Mouse (Mus musculus) spleen, adult 2 months (tissue): Measurements from ENCODE around the gene Med25. TPM values are rescaled to one million over a fixed set of nuclear protein-coding genes. Genes with fewer than 3 reads are reported as not detected.

Experiments used
- DNase-seq, 2 experiments: peaks; one replicate each; pipeline versions ENCODE4 v3.0.0 to v3.0.0-alpha.2; 2012 to 2021; ENCODE audit warnings: low spot score in 2 of 2, low read depth in 1 of 2
- H3K27ac ChIP-seq: fragments of 200-500 bp; 2 replicates; pipeline ENCODE4 v1.5.1; 2012; ENCODE audit warnings: low read length, inconsistent platforms; ENCODE audit not compliant: insufficient read depth
- H3K27me3 ChIP-seq: fragments of 200-500 bp; 2 replicates; pipeline ENCODE4 v1.6.1; 2012; ENCODE audit warnings: mild to moderate bottlenecking, moderate library complexity, low read length, inconsistent platforms; ENCODE audit not compliant: control insufficient read depth, insufficient read depth
- H3K36me3 ChIP-seq: fragments of 200-500 bp; 2 replicates; pipeline ENCODE4 v1.6.1; 2012; ENCODE audit warnings: mild to moderate bottlenecking, low read length, inconsistent platforms; ENCODE audit not compliant: control insufficient read depth, insufficient read depth
- H3K4me1 ChIP-seq: fragments of 200-500 bp; 2 replicates; pipeline ENCODE4 v1.6.1; 2011; ENCODE audit warnings: inconsistent platforms; ENCODE audit not compliant: control insufficient read depth, insufficient read depth, insufficient read length
- H3K4me3 ChIP-seq: fragments of 200-500 bp; 2 replicates; pipeline ENCODE4 v1.5.1; 2011; ENCODE audit warnings: mild to moderate bottlenecking, inconsistent platforms; ENCODE audit not compliant: insufficient read depth, insufficient read length; ENCODE audit errors: extremely low read depth
- CTCF ChIP-seq: fragments of 200-500 bp; IDR thresholded peaks from 2 replicates; pipeline ENCODE4 v1.5.1; 2011; ENCODE audit warnings: mild to moderate bottlenecking, inconsistent platforms; ENCODE audit not compliant: insufficient read depth, insufficient read length, insufficient replicate concordance; ENCODE audit errors: extremely low read depth
- POLR2A ChIP-seq: fragments of 200-500 bp; IDR thresholded peaks from 2 replicates; pipeline ENCODE4 v1.6.1; 2011; ENCODE audit warnings: low read depth, low read length, inconsistent platforms
- WGBS: fragments of 180-500 bp; shearing (Covaris S2); methylation state at CpG from one replicate; pipeline ENCODE4 v1.1.7; 2018; 5-methylcytosine and 5-hydroxymethylcytosine counted together
- polyA plus RNA-seq: library from polyadenylated mRNA; depleted of rRNA; stranded (reverse); fragments of >200 nt; gene quantifications from 2 replicates; pipeline ENCODE4 v1.2.3, GENCODE M21; 2012; rRNA removed

Gene Med25
- polyA plus RNA-seq, 1 experiment: 113 TPM

DNA sequence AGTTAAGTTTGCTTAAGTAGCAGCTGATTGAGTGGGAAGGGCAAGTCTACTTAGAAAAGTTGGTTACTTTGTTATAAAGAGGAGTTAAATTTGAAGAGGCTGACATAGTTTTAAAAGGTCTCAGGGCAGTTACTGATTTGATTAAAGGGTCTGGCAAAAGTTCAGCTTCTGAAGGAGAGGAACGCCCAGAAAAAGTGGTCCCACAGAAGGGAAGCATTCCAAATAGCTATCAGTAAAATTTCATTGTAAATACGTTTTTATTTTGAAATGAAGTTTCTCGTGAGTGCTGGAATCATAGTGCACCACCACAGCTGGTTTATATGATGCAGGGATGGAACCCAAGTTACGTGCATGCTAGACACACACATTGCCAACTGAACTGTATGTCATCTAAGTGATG lies 59.7 kb downstream of the Med25 start:
- peaks cover 32% of the 10 kb centered on the region for H3K4me1 ChIP-seq
- H3K36me3 ChIP-seq: peaks cover 24% of the 10 kb centered on the region
- 87% methylated on average over 4 of the region's 4 CpGs for WGBS
- H3K4me3 ChIP-seq: no peak overlapping the region
- DNase-seq: no peak
- TF ChIP-seq POLR2A: no peak
- no peak for TF ChIP-seq CTCF
- no peak overlapping the region for H3K27ac ChIP-seq
- H3K27me3 ChIP-seq: no peaks in the 10 kb centered on the region

DNA sequence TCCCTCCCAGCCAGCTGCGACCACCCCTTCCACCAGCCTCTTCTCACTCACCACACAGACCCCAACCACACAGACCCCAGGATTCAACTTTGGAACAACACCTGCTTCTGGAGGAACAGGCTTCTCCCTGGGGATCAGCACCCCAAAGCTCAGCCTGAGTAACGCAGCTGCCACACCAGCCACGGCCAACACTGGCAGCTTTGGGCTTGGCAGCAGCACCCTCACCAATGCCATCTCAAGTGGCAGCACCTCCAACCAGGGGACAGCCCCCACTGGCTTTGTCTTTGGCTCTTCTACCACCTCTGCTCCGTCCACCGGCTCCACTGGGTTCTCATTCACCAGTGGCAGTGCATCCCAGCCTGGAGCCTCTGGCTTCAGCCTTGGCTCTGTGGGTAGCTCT lies 63.8 kb downstream of the Med25 start:
- WGBS: 89% methylated on average over 5 of the region's 5 CpGs
- Histone ChIP-seq H3K36me3 (peaks cover 24% of the 10 kb centered on the region), H3K27ac (no peak overlapping the region), H3K4me3 (no peak overlapping the region), H3K27me3 (no peaks in the 10 kb centered on the region), H3K4me1 (peaks cover 19% of the 10 kb centered on the region; the same call in 1 of the 2 replicates)
- TF ChIP-seq POLR2A (no peak), CTCF (no peak)
- DNase-seq: no peak

DNA sequence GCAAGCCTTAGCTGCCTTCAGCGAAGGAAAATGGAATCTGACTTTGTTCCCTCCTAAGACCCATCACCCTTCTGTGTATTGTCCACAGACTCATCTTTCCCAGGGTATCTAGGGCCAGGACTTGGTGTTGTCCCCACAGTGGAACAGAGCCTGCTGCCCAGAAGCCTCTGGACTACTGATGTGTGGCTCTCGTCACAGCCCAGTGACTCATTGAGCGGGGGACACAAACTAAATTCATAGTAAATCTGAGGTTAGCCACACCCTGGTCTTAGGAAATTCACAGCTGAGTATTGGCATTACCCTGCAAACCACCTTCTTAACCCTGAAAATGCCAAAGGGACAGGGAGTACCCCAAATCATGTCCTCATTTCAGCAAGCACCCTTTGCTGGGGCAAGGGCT lies 65.7 kb downstream of the Med25 start:
- peaks cover 24% of the 10 kb centered on the region for H3K36me3 ChIP-seq
- DNase-seq: no peak
- no peak overlapping the region for H3K4me3 ChIP-seq
- 59% methylated on average over 3 of the region's 3 CpGs for WGBS
- H3K4me1 ChIP-seq: peaks cover 19% of the 10 kb centered on the region; the same call in 1 of the 2 replicates
- peak overlapping the region; percentile 47; the same call in 1 of the 2 replicates for H3K27ac ChIP-seq
- no peaks in the 10 kb centered on the region for H3K27me3 ChIP-seq
- TF ChIP-seq POLR2A (no peak), CTCF (no peak)

Other genes with a start within 250 kb of the Med25 start
- gene Myh14, start 221.9 kb downstream of the Med25 start, polyA plus RNA-seq: 0.09 and 0.63 TPM in 2 replicates
- gene Izumo2, start 184.0 kb downstream of the Med25 start, polyA plus RNA-seq: not detected in 2 replicates
- 46.4 and 52.5 TPM in 2 replicates for gene Vrk3, start 144.3 kb downstream of the Med25 start, polyA plus RNA-seq
- gene Zfp473, start 141.7 kb downstream of the Med25 start, polyA plus RNA-seq: 0.25 and 0.27 TPM in 2 replicates
- gene Nup62, start 76.6 kb downstream of the Med25 start, polyA plus RNA-seq: 43.8 and 60.5 TPM in 2 replicates
- gene Il4i1, start 76.3 kb downstream of the Med25 start, polyA plus RNA-seq: 175 and 251 TPM in 2 replicates
- gene Atf5, start 76.1 kb downstream of the Med25 start, polyA plus RNA-seq: 49.6 and 66.2 TPM in 2 replicates
- 67.8 and 105 TPM in 2 replicates for gene Akt1s1, start 43.7 kb downstream of the Med25 start, polyA plus RNA-seq
- 68.4 and 91.7 TPM in 2 replicates for gene Tbc1d17, start 43.6 kb downstream of the Med25 start, polyA plus RNA-seq
- gene Pnkp, start 35.6 kb downstream of the Med25 start, polyA plus RNA-seq: 67.3 and 84.9 TPM in 2 replicates
- 66.2 and 77.3 TPM in 2 replicates for gene Ptov1, start 22.9 kb downstream of the Med25 start, polyA plus RNA-seq
- gene Fuz, start 3.4 kb upstream of the Med25 start, polyA plus RNA-seq: 52.8 and 54.4 TPM in 2 replicates
- 69.9 and 91.7 TPM in 2 replicates for gene Ap2a1, start 36.8 kb upstream of the Med25 start, polyA plus RNA-seq
- not detected in 2 replicates for gene Tsks, start 50.5 kb upstream of the Med25 start, polyA plus RNA-seq
- 4.8 and 6.1 TPM in 2 replicates for gene Cpt1c, start 82.1 kb upstream of the Med25 start, polyA plus RNA-seq
- gene Prmt1, start 93.9 kb upstream of the Med25 start, polyA plus RNA-seq: 109 and 112 TPM in 2 replicates
- gene Irf3, start 104.9 kb upstream of the Med25 start, polyA plus RNA-seq: 134 and 147 TPM in 2 replicates
- gene Bcl2l12, start 106.0 kb upstream of the Med25 start, polyA plus RNA-seq: 33.2 and 38.5 TPM in 2 replicates
- 59.0 and 65.4 TPM in 2 replicates for gene Scaf1, start 123.7 kb upstream of the Med25 start, polyA plus RNA-seq
- gene Rras, start 125.2 kb upstream of the Med25 start, polyA plus RNA-seq: 55.1 and 65.1 TPM in 2 replicates
- 16.1 TPM in 2 replicates for gene Prr12, start 160.2 kb upstream of the Med25 start, polyA plus RNA-seq
- gene Nosip, start 169.7 kb upstream of the Med25 start, polyA plus RNA-seq: 67.9 and 95.7 TPM in 2 replicates
- gene Prrg2, start 170.0 kb upstream of the Med25 start, polyA plus RNA-seq: 19.9 and 27.6 TPM in 2 replicates
- 96.5 and 100 TPM in 2 replicates for gene Rcn3, start 199.5 kb upstream of the Med25 start, polyA plus RNA-seq
- 64.4 and 75.4 TPM in 2 replicates for gene Fcgrt, start 211.1 kb upstream of the Med25 start, polyA plus RNA-seq
- gene Rps11, start 231.7 kb upstream of the Med25 start, polyA plus RNA-seq: 273 and 325 TPM in 2 replicates
- gene Rpl13a, start 236.0 kb upstream of the Med25 start, polyA plus RNA-seq: 1,860 and 2,797 TPM in 2 replicates
- 0.28 and 0.70 TPM in 2 replicates for gene Gm45713, start 243.5 kb upstream of the Med25 start, polyA plus RNA-seq
- 183 and 197 TPM in 2 replicates for gene Flt3l, start 243.7 kb upstream of the Med25 start, polyA plus RNA-seq